Mouse (Mus musculus): ENCODE measurements at regions not wholly inside any gene's neighbourhood (a gene's known extent, or its start where the extent isn't known, plus 50 kb on each side); places are given as distances from the start of the nearest gene placed in this dataset.

DNA sequence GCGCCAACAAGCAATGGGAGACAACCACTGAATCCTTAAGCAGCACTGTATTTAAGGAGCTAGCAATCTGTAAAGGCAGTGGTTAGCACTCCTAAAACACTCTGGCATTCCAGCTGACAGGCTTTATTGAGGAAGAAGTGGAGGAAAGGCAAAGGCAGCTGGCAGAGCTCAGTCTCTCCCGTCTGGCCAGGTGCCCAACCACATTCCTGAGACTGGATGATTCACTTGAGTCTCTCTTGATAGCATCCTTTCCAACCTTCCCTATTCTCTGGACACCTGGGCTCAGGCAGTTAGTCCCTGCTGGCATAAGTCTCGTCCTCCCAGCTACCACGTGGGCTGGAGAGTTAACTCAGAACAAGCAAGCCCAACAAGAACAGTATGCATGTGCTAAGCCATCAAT, 260.1 kb downstream of the Sdhaf3 start:
- TF ChIP-seq USF1 (IDR thresholded peaks at IDR 0.05; ENCODE audit: low read depth, low read length): no peak
- no peak for TF ChIP-seq CTCF (IDR thresholded peaks at IDR 0.05 in 2 of 3, conservative IDR thresholded peaks at IDR 0.05 in 1 of 3; ENCODE audit: control insufficient read depth in 1 of 3, insufficient read depth in 1 of 3, low read depth in 2 of 3, low read length in 3 of 3, poor library complexity in 1 of 3, severe bottlenecking in 1 of 3)
